Mouse (Mus musculus): Measurements from ENCODE around the gene 2310002L09Rik. TPM values are rescaled to one million over a fixed set of nuclear protein-coding genes. Genes with fewer than 3 reads are reported as not detected.
"Not testable (repeated sequence)": the region's sequence is repeated elsewhere in the genome, so short reads cannot be mapped to it uniquely, and the experiment has no call there.

2310002L09Rik gene
- polyA plus RNA-seq (2012; rRNA removed): 1.3 TPM in 1 of 2 replicates, not detected in the other

DNA sequence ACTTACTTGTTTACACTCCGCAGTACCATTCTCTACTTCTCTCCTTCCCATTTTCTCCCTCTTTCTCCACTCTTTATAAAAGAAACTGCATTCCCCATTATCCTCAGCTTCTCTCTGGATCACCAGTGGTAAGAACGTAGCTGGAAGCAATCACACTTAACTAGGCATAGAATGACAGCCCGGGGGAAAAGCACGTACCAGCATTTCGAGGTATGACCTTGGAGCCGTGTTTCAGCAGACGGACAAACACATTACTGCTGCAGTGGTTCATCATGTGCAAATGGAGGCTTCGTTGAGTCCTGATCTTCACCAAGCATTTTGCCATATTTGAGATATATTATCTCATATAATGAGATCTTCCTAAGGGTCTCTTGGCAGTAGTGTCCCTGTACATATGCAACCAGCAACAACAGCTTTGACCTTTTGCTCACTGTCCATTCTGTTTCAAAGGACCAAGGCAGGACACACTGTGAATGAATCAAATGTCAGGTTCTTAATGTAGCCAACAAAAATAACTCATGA, at the start of gene 2310002L09Rik:
Gene 2310002L09Rik (minus strand): TSS at position 472 of the 522 bp plus-strand sequence.
- no peak for TF ChIP-seq POLR2A (IDR thresholded peaks at IDR 0.05; ENCODE audit: borderline replicate concordance, extremely low read depth, low read depth, low read length)
- no peak for TF ChIP-seq CTCF (IDR thresholded peaks at IDR 0.05; ENCODE audit: insufficient read depth, low read length)
- Histone ChIP-seq H3K4me3 (replicated peaks; ENCODE audit: extremely low read depth, low read depth, low read length) (no peak within 1 kb of the TSS), H3K4me1 (ENCODE audit: control insufficient read depth, insufficient read depth, low read length) (no peaks in the 10 kb centered on the region)
- DNase-seq: no peak
- 84% methylated on average over 8 of the region's 8 CpGs for WGBS

DNA sequence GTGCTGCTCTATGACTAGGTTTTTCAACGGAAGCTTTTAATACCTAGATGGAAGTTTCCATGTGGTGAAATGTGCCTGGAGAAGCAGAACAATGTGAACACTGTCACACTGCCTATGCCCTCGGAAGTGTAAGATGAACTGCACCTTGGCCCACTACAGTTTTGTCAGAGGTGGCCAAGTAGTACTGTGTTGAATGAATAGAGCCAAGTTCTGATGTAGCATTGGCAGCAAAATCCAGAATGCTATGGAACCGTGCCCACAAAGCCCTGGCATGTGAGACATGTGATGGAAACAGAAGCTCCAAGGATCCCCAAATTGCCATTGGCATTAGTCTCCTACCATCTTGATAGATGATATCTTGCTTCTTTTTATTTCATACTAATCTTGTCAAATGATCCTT, 29.8 kb upstream of the 2310002L09Rik start:
- no peak for TF ChIP-seq POLR2A (IDR thresholded peaks at IDR 0.05; ENCODE audit: borderline replicate concordance, extremely low read depth, low read depth, low read length)
- TF ChIP-seq CTCF (IDR thresholded peaks at IDR 0.05; ENCODE audit: insufficient read depth, low read length): no peak
- H3K4me1 ChIP-seq (ENCODE audit: control insufficient read depth, insufficient read depth, low read length): no peaks in the 10 kb centered on the region
- WGBS: 73% methylated on average over 3 of the region's 3 CpGs
- no peak for DNase-seq
- no peak overlapping the region for H3K4me3 ChIP-seq (replicated peaks; ENCODE audit: extremely low read depth, low read depth, low read length)

DNA sequence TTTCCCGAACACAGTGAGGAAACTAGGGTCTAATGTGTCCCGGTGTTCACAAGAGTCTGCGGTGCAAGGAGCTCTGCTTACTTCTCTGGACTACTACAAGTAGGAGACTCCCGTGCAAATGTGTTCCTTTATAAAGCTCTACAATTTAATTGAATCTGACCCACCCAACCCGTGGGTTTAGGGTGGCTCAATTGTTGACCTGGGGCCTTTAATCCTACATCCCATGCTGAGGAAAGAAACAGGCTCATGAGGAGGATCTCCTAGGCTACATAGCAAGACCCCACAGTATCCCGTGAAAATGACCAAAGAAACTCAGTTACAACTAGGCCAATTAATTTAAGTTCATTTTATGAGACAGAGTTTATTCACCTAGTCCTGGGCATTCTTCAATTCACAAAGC, 30.0 kb downstream of the 2310002L09Rik start, which contains the start of gene Gm11756:
Gene Gm11756 (minus strand): TSS at position 101 of the 400 bp plus-strand sequence.
- not testable (repeated sequence) for H3K4me1 ChIP-seq (ENCODE audit: control insufficient read depth, insufficient read depth, low read length); H3K4me3 ChIP-seq (replicated peaks; ENCODE audit: extremely low read depth, low read depth, low read length); DNase-seq
- 85% methylated on average over 6 of the region's 6 CpGs for WGBS

GRCm38 (mm10) chr4:73905853-73906252, 44.8 kb downstream of the 2310002L09Rik start, which contains the start of gene Gm13871:
Gm13871 (minus strand) TSS chr4:73905953.
- not testable (repeated sequence) for DNase-seq; H3K4me3 ChIP-seq (replicated peaks; ENCODE audit: extremely low read depth, low read depth, low read length); H3K4me1 ChIP-seq (ENCODE audit: control insufficient read depth, insufficient read depth, low read length)
- whole genome bisulfite sequencing: no CpG with 5 or more reads among the region's 4 CpGs

- WGBS: no CpG with 5 or more reads among the region's 4 CpGs
- not testable (repeated sequence) for DNase-seq; H3K4me3 ChIP-seq (replicated peaks; ENCODE audit: extremely low read depth, low read depth, low read length); H3K4me1 ChIP-seq (ENCODE audit: control insufficient read depth, insufficient read depth, low read length)
Observed at GRCm38 (mm10) chr4:73891012-73891411, 59.6 kb downstream of the 2310002L09Rik start, which contains the start of gene Gm11757. Gm11757 (minus strand) TSS chr4:73891112.

Other genes with a start within 250 kb of the 2310002L09Rik start
- 4.5 and 4.9 TPM in 2 replicates for gene Rasef, start 159.9 kb downstream of the 2310002L09Rik start, polyA plus RNA-seq (2012; rRNA removed)
- gene Gm11758, start 74.6 kb downstream of the 2310002L09Rik start, polyA plus RNA-seq (2012; rRNA removed): not detected in 2 replicates
- not detected in 2 replicates for gene Gm11757, start 59.7 kb downstream of the 2310002L09Rik start, polyA plus RNA-seq (2012; rRNA removed)
- not detected in 2 replicates for gene Gm13871, start 44.9 kb downstream of the 2310002L09Rik start, polyA plus RNA-seq (2012; rRNA removed)
- gene Gm11756, start 30.1 kb downstream of the 2310002L09Rik start, polyA plus RNA-seq (2012; rRNA removed): not detected in 2 replicates
- gene Frmd3, start 62.6 kb upstream of the 2310002L09Rik start, polyA plus RNA-seq (2012; rRNA removed): 0.06 and 0.08 TPM in 2 replicates

Data from lung, adult 2 months (tissue).